Mouse (Mus musculus): ENCODE measurements around the gene Exd2. TPM values are rescaled to one million over a fixed set of nuclear protein-coding genes. Genes with fewer than 3 reads are reported as not detected.
A peak's percentile ranks its signal among the peaks of the same experiment; 100 is the strongest.

Gene Exd2
- total RNA-seq, 4 experiments from 2014 or later, result 24.7 to 42.5 (median 31.2) TPM

GRCm38 (mm10) chr12:80498356-80498755, 35.5 kb downstream of the Exd2 start:
- no peak for DNase-seq

GRCm38 (mm10) chr12:80500506-80500905, 37.6 kb downstream of the Exd2 start:
- DNase-seq, result no peak

GRCm38 (mm10) chr12:80504718-80505117, 41.8 kb downstream of the Exd2 start:
- DNase-seq, result no peak

GRCm38 (mm10) chr12:80507041-80507745, 44.3 kb downstream of the Exd2 start:
- DNase-seq, result no peak

GRCm38 (mm10) chr12:80517977-80518376, 55.1 kb downstream of the Exd2 start, which contains the start of gene Galnt16:
Gene Galnt16 (plus strand): TSS chr12:80518277.
- DNase-seq, result no peak

- no peak for DNase-seq
Observed at GRCm38 (mm10) chr12:80518393-80518756, 55.5 kb downstream of the Exd2 start.

- no peak for DNase-seq
Observed at GRCm38 (mm10) chr12:80518757-80519620, 56.1 kb downstream of the Exd2 start.

- DNase-seq, result no peak
Observed at GRCm38 (mm10) chr12:80519621-80520332, 56.9 kb downstream of the Exd2 start.

GRCm38 (mm10) chr12:80522006-80522405, 59.1 kb downstream of the Exd2 start:
- no peak for DNase-seq

- DNase-seq, result no peak
Observed at GRCm38 (mm10) chr12:80524276-80524921, 61.5 kb downstream of the Exd2 start.

- no peak for DNase-seq
Observed at GRCm38 (mm10) chr12:80525513-80525912, 62.6 kb downstream of the Exd2 start.

GRCm38 (mm10) chr12:80526511-80526910, 63.6 kb downstream of the Exd2 start:
- DNase-seq, result peak; percentile 43

GRCm38 (mm10) chr12:80527727-80528389, 65.0 kb downstream of the Exd2 start:
- no peak for DNase-seq

- no peak for DNase-seq
Observed at GRCm38 (mm10) chr12:80530052-80530451, 67.2 kb downstream of the Exd2 start.

- no peak for DNase-seq
Observed at GRCm38 (mm10) chr12:80530630-80531029, 67.7 kb downstream of the Exd2 start.

GRCm38 (mm10) chr12:80531585-80531984, 68.7 kb downstream of the Exd2 start:
- no peak for DNase-seq

GRCm38 (mm10) chr12:80533876-80534275, 71.0 kb downstream of the Exd2 start:
- DNase-seq, result peak; percentile 29

- DNase-seq, result no peak
Observed at GRCm38 (mm10) chr12:80537313-80537712, 74.4 kb downstream of the Exd2 start.

GRCm38 (mm10) chr12:80538311-80538710, 75.4 kb downstream of the Exd2 start:
- no peak for DNase-seq

- no peak for DNase-seq
Observed at GRCm38 (mm10) chr12:80545310-80545709, 82.4 kb downstream of the Exd2 start.

GRCm38 (mm10) chr12:80549646-80550045, 86.8 kb downstream of the Exd2 start:
- DNase-seq, result no peak
